Mouse (Mus musculus): ENCODE measurements around the gene Ston2. TPM values are rescaled to one million over a fixed set of nuclear protein-coding genes. Genes with fewer than 3 reads are reported as not detected.
"Not testable (repeated sequence)": the region's sequence is repeated elsewhere in the genome, so short reads cannot be mapped to it uniquely, and the experiment has no call there.

The Ston2 gene
- polyA plus RNA-seq, 2 experiments from 2014 or later: 0.08 to 0.47 TPM

DNA sequence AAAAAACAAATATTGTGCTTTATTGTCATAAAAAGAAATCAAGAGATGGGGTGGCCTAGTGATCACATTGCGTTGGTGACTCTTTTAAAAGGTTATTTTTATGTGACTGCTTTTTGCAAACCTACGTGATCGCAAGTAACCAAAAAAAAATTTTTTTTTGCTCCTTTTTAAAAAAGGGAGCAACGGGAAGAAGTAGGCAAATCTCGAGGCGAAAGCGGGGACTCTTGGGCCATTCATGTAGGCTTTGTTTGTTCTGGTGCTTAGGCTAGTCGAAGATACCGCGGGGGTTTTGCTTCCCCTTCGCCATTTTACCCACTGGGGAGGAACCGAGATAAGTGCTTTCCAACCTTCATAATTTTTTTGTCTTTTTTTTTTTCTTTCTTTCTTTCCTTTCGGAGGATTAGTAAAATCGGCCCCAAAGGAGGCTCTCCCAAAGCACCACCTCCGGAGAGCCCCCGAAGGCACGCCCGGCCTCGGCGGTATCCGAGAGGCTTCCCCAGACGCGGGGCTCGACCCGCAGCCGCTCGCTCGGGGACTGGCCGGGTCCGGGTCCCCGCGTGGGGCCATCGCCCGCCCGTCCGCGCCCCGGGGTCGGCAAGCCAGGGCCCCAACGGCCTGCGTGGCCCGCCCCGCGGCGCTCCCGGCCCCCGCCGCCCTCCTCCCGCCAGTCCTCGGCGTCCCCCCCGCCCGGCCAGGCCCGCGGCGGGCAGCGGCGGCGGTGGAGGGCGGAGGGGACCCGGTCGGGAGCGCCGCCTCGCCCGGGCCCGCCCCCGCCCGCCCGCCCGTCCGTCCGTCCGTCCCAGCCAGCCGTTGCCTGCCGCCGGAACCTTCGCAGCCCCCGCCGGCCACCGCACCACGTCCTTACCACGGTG is 199.3 kb downstream of the Ston2 start:
- ATAC-seq: no peak

DNA sequence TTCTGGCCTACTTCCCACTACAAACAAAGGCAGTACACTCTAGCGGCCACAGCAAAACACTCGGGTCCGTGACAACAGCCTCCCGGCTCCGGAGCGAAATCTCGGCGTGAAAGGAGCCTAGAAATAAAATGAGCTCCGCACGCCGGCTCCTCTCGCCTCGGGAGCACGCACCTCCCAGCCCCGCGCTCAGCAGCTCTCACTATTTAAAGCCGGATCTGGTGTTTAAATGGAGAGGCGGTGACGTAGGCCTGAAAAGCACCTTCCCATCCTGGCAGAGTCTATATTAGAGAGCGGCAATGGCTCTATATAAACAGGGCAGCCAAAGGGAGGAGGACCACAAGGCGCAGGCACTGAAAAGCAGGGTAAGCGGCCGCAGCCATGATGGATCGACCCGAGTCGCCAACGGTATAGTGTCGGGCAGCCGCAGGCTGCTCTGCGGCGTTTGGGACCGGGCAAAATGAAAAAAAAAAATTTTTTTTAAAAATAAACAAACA is 200.0 kb downstream of the Ston2 start:
- peak; percentile 74 for ATAC-seq

DNA sequence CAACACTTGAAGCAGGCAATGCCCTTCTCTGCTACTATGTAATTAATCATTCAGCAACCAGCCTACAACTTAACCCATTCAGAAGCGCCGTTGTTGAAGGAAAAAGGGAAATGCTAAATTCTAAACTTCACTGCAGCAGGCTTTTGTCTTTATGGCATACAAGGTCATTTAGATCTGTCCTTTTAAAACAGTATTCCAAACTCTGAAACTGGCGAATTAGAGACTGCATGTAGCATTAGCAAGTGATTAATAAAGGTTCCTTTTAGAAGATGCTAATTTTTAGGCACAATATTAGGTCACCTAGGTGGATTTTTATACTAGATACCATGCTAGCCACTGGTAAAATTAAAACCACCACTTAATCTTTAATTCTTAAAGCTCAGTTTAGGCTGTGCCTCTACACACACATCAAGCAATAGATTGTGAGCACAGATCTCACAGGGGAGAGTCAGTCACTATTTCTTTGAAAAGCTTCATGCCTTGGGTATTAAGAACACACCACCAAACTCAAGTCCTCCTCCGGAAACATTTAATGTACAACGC is 200.6 kb downstream of the Ston2 start:
- ATAC-seq: no peak

DNA sequence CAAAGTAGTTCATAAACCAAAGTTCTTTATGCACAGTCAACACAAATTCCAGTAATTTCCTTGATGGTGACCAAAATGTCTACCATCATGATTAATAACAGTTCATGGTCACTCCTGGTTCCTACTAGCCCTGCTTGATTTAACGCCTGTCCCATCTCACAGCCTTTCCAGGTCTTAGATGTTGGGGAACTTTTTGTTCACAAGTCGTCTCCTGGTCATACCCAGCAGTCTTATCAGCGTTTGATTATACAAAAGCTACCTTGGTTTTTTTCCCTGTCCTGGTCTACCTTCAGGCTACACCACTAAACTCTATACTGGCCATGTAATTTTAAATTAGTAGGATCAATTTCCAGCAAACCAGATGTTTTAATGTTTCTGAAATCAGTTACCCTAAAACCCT is 201.1 kb downstream of the Ston2 start:
- no peak for ATAC-seq

DNA sequence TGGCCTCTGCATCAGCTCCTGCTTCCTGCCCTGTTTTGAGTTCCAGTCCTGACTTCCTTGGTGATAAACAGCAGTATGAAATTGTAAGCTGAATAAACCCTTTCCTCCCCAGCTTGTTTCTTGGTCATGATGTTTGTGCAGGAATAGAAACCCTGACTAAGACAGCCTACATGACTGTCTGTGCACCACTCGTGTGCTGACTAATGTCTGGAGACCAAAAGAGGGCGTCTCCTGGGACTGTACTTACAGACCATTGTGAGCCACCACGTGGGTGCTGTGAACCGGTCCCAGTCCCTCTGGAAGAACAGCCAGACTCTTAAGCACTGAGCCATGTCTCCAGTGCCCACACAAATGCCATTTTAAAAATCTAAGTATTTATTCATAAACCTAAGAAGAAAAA is 202.4 kb downstream of the Ston2 start:
- ATAC-seq: not testable (repeated sequence)

DNA sequence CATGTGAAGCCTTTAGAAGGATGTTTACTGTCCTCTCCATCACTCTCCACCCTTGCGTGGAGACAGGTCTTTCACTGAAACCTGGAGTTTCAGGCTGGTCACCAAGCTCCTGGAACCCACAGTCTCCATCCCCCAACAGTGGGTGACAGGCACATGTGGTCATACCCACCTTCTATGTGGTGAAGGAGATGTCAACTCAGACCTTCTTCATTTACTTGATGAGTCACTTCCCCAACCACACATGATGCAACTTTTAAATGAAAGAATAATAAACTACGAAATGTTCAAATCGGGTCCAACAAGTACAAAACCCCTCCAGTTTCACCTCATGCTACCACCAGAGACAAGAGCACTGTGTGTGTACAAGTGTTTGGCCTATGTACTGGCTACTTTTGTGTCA is 203.0 kb downstream of the Ston2 start:
- ATAC-seq: no peak

DNA sequence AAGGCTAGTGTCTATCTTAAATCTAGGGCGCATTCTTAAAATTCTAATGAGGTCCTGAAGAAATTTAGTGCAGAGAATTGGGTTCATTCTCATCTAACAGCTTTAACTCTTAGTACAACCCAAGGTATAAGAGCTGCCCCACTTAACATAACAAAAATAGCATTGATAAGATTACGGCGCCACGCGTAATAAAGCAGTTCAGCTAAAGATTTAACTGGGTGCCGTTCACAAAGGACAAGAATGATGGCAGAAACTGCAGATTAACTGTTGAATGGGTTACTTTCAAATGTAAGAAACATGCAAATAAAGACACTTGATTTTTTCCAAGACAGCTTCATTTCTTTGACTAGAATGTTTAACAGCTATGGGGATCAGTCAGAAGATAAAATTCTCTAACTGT is 204.8 kb downstream of the Ston2 start:
- no peak for ATAC-seq

Other genes with a start within 250 kb of the Ston2 start
- gene Gtf2a1, start 197.9 kb downstream of the Ston2 start, polyA plus RNA-seq (2017; shearing (Covaris generic)): 10 to 100 TPM; 76.9 to 95.8 TPM
- 10 to 100 TPM; 55.6 to 63.7 TPM for gene Sel1l, start 60.8 kb upstream of the Ston2 start, polyA plus RNA-seq (2017; shearing (Covaris generic))

All from CD4-positive, CD25-positive, alpha-beta regulatory T cell, adult 4 months (primary cell).